Mouse (Mus musculus) heart, embryonic 16.5 days (tissue): Measurements from ENCODE around the gene Fcer1a. TPM values are rescaled to one million over a fixed set of nuclear protein-coding genes. Genes with fewer than 3 reads are reported as not detected.

Experiments
- ATAC-seq: fragments of 200-750 bp; cut with Nextera tagmentation; replicated peaks from 2 replicates; pipeline ENCODE4 v1.8.0; 2017; ENCODE audit warnings: moderate number of reproducible peaks; ENCODE audit not compliant: insufficient read depth, low FRiP score; ENCODE audit errors: extremely low read depth
- H3K27ac ChIP-seq: fragments of 300-500 bp; sonication (generic); 2 replicates; pipeline ENCODE4 v1.5.1; 2014; ENCODE audit warnings: mild to moderate bottlenecking, low read length, control low read depth, moderate library complexity
- H3K27me3 ChIP-seq: fragments of 300-500 bp; sonication (generic); 2 replicates; pipeline ENCODE4 v1.6.1; 2014; ENCODE audit warnings: low read length, mixed read lengths; ENCODE audit not compliant: control insufficient read depth, insufficient read depth
- H3K36me3 ChIP-seq: fragments of 300-500 bp; sonication (generic); 2 replicates; pipeline ENCODE4 v1.6.1; 2014; ENCODE audit not compliant: control insufficient read depth, insufficient read depth
- H3K4me1 ChIP-seq: fragments of 300-500 bp; sonication (generic); 2 replicates; pipeline ENCODE4 v1.6.1; 2014; ENCODE audit warnings: low read length, mixed read lengths; ENCODE audit not compliant: control insufficient read depth, insufficient read depth
- H3K4me2 ChIP-seq: fragments of 300-500 bp; sonication (generic); 2 replicates; pipeline ENCODE4 v1.6.1; 2014; ENCODE audit warnings: low read depth, mild to moderate bottlenecking, control low read depth, low read length
- H3K4me3 ChIP-seq: fragments of 300-500 bp; sonication (generic); 2 replicates; pipeline ENCODE4 v1.5.1; 2014; ENCODE audit warnings: mild to moderate bottlenecking, control low read depth, low read length
- H3K9ac ChIP-seq: fragments of 300-500 bp; sonication (generic); 2 replicates; pipeline ENCODE4 v1.6.1; 2014; ENCODE audit warnings: low read length, control low read depth
- H3K9me3 ChIP-seq: fragments of 300-500 bp; sonication (generic); replicated peaks from 2 replicates; pipeline ENCODE4 v1.6.1; 2016; ENCODE audit warnings: low read length; ENCODE audit not compliant: control insufficient read depth
- WGBS: fragments of 180-500 bp; shearing (Covaris S2); extraction: QIAGEN DNeasy Blood & Tissue Kit; methylation state at CpG from one replicate; pipeline ENCODE4 v1.1.7; 2014; 5-methylcytosine and 5-hydroxymethylcytosine counted together
- polyA plus RNA-seq: library from polyadenylated mRNA; unstranded; fragments of >200 nt; fragmentation: Nextera tagmentation; extraction: Ambion mirVana; gene quantifications from 2 replicates; pipeline ENCODE4 v1.2.1, GENCODE M21; 2015

The Fcer1a gene
- polyA plus RNA-seq, 1 experiment from 2014 or later, result not detected

- WGBS, result 46% methylated on average over 3 of the region's 3 CpGs
- Histone ChIP-seq H3K4me2 (no peak within 1 kb of the TSS), H3K9ac (no peak within 1 kb of the TSS)
These were observed 36.5 kb downstream of the Fcer1a start, which contains the start of gene Olfr1406 for GRCm38 (mm10) chr1:173190540-173190939. Gene Olfr1406 (minus strand): TSS chr1:173190640.

GRCm38 (mm10) chr1:173174154-173174842 is 52.7 kb downstream of the Fcer1a start:
- Histone ChIP-seq H3K9me3 (no peaks in the 10 kb centered on the region), H3K27me3 (no peaks in the 10 kb centered on the region), H3K27ac (no peak overlapping the region), H3K36me3 (no peaks in the 10 kb centered on the region), H3K4me3 (no peak overlapping the region), H3K4me1 (no peaks in the 10 kb centered on the region), H3K4me2 (no peak overlapping the region), H3K9ac (no peak overlapping the region)
- ATAC-seq, result no peak

More at GRCm38 (mm10) chr1:173190540-173190939, 36.5 kb downstream of the Fcer1a start, which contains the start of gene Olfr1406:
- ATAC-seq, result no peak
- no peak within 1 kb of the TSS for H3K27ac ChIP-seq
- H3K9me3 ChIP-seq, result no peaks in the 10 kb centered on the region
- H3K27me3 ChIP-seq, result no peaks in the 10 kb centered on the region
- H3K36me3 ChIP-seq, result no peaks in the 10 kb centered on the region
- H3K4me3 ChIP-seq, result no peak within 1 kb of the TSS
- H3K4me1 ChIP-seq, result no peaks in the 10 kb centered on the region

Other genes starting within 250 kb of the Fcer1a start
- gene Olfr1408, start 89.8 kb downstream of the Fcer1a start, polyA plus RNA-seq, result not detected in 2 replicates
- not detected in 2 replicates for gene Olfr1406, start 36.6 kb downstream of the Fcer1a start, polyA plus RNA-seq
- not detected in 2 replicates for gene Olfr218, start 29.4 kb downstream of the Fcer1a start, polyA plus RNA-seq
- gene Olfr1404, start 14.8 kb downstream of the Fcer1a start, polyA plus RNA-seq, result not detected in 2 replicates
- gene Olfr418, start 38.8 kb upstream of the Fcer1a start, polyA plus RNA-seq, result not detected in 2 replicates
- gene Mptx2, start 50.6 kb upstream of the Fcer1a start, polyA plus RNA-seq, result not detected in 2 replicates
- gene Ackr1, start 106.5 kb upstream of the Fcer1a start, polyA plus RNA-seq, result 0.64 and 0.81 TPM in 2 replicates
- 2.3 and 2.6 TPM in 2 replicates for gene Aim2, start 123.7 kb upstream of the Fcer1a start, polyA plus RNA-seq
- 0.26 and 0.45 TPM in 2 replicates for gene Cadm3, start 140.5 kb upstream of the Fcer1a start, polyA plus RNA-seq